Mouse (Mus musculus) heart, postnatal 25 days (tissue): Measurements from ENCODE around the gene Mnt. TPM values are rescaled to one million over a fixed set of nuclear protein-coding genes. Genes with fewer than 3 reads are reported as not detected.

ENCODE experiments used
- DNase-seq: peaks from one replicate; pipeline ENCODE4 v3.0.0; 2022; ENCODE audit warnings: low spot score
- intact Hi-C: fragments of 180-260 bp; cut with DNase I; formaldehyde crosslinking; loops from one replicate; pipeline ENCODE4 v1.15.1; 2025
- microRNA-seq: library from miRNA; unstranded; fragments of <30 nt; microRNA quantifications from one replicate; pipeline ENCODE4 v1.2.0, GENCODE M21; 2022
- total RNA-seq, 2 experiments: library from RNA; stranded (reverse); gene quantifications; 2 replicates each; pipeline ENCODE4 v1.2.3; 2021

The Mnt gene
- total RNA-seq, 2 experiments from 2014 or later, result 9.8 to 10.6 TPM

DNA sequence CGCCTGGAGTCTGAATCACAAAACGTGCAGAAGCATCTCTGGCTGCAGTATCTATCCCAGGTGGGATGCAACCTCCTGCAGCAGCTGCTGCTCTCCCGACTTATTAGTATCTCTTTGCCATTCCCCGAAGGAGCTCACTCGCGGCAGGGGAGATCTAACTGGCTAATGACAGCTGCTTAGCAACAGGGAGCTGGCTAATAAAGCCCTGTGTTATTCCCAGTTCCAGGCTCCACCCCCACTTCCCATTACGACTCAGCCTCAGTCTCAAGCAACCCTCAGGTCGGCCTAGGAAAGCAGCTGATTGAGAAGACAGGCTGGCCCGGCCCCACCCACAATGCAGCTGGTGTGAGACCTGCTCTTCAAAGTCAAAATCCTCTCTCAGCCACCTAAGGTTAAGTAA lies 46.1 kb downstream of the Mnt start:
- intact Hi-C loops, result no loop called here
- peak; percentile 44 for DNase-seq

DNA sequence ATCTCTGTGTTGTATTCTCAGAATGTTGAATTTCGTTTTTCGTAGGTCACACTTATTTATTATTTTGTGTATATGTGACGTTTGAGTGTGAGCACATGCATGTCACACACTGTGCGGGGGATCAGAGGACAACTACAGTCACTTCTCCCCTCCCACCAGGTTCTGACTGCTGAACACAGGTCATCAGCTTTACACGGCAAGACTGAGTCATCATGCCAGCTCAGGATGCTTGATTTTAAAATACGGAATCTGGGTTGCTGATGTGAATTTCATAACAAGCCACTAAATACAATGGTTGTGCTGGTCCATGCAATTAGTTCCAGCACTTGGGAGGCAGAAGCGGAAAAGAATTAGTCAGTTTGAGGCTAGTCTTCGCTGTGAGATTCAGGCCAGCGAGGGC lies 50.3 kb downstream of the Mnt start:
- intact Hi-C loops, result no loop called here
- no peak for DNase-seq

- intact Hi-C loops, result no loop called here
- DNase-seq, result no peak
Measured at GRCm38 (mm10) chr11:74881979-74882378, 51.3 kb downstream of the Mnt start.

GRCm38 (mm10) chr11:74883098-74883497 lies 52.4 kb downstream of the Mnt start:
- no peak for DNase-seq
- intact Hi-C loops, result no loop called here

DNA sequence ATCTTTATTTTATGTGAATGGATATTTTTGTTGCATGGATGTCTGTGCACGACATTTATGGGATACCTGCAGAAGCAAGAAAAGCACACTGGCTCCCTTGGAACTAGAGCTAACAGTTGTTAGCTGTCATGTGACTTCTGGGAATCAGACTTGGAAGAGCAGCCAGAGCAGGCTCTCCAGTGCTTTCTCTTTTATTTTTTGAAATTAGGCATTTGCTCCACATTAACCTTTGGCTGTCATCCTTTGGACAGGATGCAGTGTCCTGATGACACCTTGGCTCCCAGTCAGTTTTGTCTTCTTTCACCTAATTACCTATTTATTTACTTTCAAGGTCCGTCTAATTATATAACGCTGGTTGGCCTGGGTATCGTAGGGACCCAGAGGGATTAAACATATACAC lies 63.9 kb downstream of the Mnt start:
- intact Hi-C loops, result no loop called here
- no peak for DNase-seq

Small RNA genes within 50 kb of the gene (microRNA-seq; reads per million reads assigned to microRNA genes)
- gene Mir6926, result not detected

Other genes with a start within 250 kb of the Mnt start
- 10 to 100 TPM; 85.8 to 86.8 TPM for gene Rap1gap2, start 220.0 kb upstream of the Mnt start, total RNA-seq
- under 1 TPM; 0.47 to 0.59 TPM for gene Ccdc92b, start 211.3 kb upstream of the Mnt start, total RNA-seq
- gene Cluh, start 181.4 kb upstream of the Mnt start, total RNA-seq, result 100 to 1,000 TPM; 208 to 227 TPM
- gene Pafah1b1, start 106.2 kb upstream of the Mnt start, total RNA-seq, result 100 to 1,000 TPM; 206 to 224 TPM
- gene Mettl16, start 60.1 kb upstream of the Mnt start, total RNA-seq, result 10 to 100 TPM; 14.0 to 15.1 TPM
- gene Sgsm2, start 66.1 kb downstream of the Mnt start, total RNA-seq, result 1 to 10 TPM; 4.8 to 6.7 TPM
- gene Tsr1, start 67.2 kb downstream of the Mnt start, total RNA-seq, result 10 to 100 TPM; 15.6 to 17.0 TPM
- 10 to 100 TPM; 16.0 to 17.5 TPM for gene Smg6, start 94.9 kb downstream of the Mnt start, total RNA-seq
- 10 to 100 TPM; 28.9 to 31.3 TPM for gene Srr, start 95.0 kb downstream of the Mnt start, total RNA-seq